Mouse (Mus musculus): ENCODE data around the gene Tspan7.

Gene Tspan7

DNA sequence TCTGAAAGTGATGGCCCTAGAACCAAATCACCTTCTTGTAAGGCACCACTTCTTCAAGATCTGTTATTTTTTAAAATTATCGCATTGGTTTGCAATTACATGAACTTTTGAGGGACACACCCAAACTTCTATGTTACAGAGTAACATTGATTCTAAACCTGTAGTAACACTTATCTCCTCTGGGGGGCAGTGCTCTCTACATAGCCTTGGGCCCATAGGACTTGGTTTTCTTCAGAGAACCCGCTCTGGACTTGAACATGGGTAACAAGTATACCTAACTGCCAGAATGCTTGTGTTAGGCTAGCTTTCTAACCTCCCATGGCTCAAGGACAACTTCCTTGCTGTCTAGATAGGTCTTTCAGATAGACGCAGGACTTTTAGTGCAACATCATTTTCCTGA is 64.8 kb downstream of the Tspan7 start:
- no peak for DNase-seq (ENCODE audit: low read depth)

DNA sequence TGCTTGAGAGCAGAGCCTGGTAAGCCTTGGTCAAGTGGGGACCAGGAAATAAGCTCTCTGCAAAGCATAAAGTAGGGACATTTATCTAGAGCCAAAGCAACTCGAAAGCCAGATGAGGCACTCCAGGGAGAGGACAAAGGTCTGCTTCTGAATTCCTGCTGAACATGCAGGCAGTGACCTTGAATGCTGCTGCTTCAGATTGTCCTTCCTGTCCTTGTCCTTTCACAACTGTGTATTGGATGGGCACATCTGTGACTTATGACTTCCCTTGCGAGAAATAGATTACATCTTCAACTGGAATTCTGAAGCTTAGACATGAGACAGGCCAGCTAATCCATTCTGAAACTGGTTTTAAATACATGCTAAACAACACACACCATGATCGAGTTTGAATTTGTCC is 71.9 kb downstream of the Tspan7 start:
- no peak for DNase-seq (ENCODE audit: low read depth)

DNA sequence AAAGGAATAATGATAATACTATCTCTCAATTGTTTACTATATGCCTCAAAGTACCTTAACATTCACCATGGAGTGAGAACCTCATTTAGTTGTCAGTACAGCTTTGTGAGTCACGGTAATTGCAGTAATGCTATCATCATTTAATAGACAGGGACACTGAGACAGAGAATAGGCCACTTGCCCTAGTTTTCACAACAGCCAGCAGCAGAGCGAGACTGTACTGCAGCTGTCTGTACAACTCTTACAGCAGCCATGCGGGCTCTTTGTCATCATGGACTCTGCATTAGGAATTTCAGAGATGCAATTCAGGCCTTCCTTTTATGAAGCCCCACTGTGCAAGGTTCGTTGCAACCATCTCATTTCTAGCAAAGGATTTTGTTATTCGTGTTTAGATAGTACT is 72.6 kb downstream of the Tspan7 start:
- DNase-seq (ENCODE audit: low read depth), result no peak

DNA sequence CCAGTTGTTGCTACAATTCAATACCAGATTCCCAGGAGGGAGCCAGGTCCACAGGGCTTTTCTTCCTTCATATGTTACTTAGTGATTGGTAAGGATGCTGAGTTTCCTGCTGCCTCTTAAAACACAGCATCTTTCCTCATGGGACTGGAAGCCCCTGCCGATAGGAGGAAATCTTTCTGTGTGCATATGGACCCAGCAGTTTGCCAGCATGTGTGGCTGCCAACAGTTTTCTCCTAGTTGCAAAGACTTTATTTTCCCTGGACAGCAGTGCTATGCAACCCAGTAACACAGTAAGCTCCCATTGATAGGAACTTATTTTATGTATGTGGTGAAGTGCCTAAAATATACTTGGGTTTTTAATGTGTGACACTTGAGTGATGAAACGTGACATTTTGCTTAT is 73.7 kb downstream of the Tspan7 start:
- no peak for DNase-seq (ENCODE audit: low read depth)

DNA sequence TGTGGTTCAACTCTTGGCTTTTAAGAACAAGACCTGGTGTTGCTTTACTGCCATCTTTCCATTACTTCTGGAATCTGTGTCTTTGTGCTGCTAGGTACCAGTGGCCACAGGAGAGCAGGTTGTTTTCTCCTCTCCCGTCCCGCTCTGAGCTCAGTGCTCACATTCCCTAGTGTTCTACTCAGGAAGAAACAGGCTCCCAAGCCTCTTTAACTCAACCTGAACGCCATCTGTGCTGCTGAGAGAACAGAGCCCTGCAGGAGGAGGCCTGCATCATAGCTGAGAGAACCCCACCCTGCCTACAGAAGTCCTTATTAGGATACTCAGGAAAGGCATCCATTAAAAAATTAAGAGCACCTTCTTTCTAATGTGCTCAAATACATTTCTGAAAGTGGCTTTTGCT is 80.9 kb downstream of the Tspan7 start:
- no peak for DNase-seq (ENCODE audit: low read depth)

DNA sequence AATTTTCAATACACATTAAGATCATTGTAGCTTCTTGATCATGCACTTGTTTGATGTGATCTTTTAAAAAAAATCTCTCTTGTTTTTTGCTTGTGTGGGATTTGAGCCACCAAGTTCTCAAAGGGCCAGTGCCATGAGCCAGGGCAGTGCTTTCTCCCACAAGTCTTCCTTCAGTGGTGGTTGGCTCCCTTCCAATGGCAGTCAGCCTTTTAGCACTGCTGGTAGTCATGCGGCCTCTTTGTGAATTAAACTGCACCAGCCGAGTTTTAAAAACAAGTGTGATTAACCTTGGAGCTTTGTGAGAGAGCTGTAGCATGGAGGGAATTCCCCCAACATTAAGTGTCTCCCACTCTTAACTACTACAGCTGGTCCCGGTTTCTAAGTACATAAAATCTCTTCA is 89.6 kb downstream of the Tspan7 start:
- no peak for DNase-seq (ENCODE audit: low read depth)

DNA sequence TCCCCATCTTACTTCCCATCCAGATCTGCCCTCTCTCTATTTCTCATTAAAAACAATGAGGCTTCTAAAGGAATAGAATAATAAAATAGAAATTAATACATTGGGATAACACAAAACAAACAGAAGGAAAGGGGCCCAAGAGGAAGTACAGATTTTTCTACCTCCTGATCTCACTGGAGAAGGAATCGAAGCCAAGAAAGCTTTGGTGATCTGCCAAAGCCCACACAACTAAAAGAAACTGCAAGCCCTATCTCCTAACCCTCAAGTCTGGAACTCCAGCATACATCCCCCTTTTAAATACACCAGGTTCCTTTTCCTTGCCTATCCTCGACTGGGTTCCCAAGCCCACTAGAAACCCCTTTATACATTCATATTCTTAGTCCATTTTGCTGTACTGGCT is 90.4 kb downstream of the Tspan7 start:
- no peak for DNase-seq (ENCODE audit: low read depth)

DNA sequence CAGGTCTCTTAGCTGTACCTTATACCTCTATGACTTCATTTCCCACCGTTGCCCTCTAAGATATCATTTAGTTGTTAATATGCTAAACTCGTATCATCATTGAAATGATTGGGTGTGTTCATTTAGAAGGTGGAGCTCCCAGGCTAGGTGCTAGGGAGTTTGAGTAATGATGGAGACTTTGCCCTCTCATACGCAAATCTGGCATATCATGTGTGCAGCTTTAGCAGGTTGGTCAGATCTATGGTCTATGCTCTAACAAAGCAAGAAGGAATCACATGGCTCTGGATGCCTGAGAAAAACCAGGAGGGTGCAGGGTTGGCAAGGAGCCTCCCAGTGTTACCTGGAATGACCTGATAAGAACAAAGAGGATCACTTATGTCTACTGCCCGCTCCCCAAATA is 91.4 kb downstream of the Tspan7 start:
- no peak for DNase-seq (ENCODE audit: low read depth)

DNA sequence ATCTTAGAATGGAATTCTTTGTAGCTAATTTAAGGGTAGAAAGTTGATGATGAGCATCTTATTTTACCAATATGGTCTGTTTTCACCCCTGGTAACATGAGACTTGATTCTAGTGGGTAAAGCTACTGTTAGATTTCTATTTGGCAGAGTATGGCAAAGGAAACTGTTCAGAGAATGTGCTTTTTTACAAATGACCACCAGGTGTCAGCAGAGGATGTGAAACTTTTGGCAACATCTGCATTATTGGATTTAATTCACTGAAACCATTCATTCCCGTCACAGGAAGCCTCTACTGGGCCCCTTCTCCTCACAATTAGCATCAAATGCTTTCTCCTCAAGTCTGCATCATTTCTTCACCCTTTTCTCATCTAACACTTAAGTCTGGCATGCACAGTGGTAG is 92.4 kb downstream of the Tspan7 start:
- peak; percentile 4 for DNase-seq (ENCODE audit: low read depth)

DNA sequence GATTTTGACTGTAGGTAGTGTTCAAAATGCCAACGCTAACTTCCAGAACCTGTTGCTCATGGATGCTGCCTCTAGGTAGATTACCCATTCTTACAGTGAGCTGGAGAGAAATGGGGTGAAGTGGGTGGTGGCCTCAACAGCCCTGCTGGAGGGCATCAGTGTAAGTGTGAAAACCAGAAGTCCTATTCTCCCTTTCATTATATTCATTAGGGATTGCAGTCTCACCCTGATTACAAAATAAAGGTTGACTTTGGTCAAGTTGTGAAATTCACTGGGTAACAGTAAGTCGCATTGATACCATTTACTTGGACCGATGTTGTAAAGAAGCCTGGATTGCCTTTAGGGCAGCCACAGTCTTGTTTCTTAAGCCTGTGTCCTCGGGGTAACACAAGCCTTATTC is 97.8 kb downstream of the Tspan7 start:
- DNase-seq (ENCODE audit: low read depth), result no peak

DNA sequence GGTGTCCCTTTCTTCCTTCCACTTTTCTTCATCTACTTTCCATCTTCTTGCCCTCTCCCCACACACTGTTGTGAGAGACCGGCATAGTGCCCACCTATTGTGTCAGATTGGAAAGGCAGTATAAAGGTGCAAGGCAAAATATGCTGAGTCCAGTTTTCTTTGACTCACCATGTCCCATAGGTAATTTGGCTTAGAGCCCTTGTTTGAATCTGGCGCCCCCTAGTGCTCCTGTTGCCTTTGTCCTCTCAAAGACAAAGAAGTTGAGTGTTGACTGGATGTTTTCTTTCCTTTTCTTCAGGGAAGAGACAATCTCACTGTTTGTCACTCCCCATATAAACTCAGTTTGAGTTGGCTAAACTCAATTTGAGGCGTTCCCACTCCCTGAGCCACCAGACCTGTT is 107.3 kb downstream of the Tspan7 start:
- DNase-seq (ENCODE audit: low read depth), result no peak

DNA sequence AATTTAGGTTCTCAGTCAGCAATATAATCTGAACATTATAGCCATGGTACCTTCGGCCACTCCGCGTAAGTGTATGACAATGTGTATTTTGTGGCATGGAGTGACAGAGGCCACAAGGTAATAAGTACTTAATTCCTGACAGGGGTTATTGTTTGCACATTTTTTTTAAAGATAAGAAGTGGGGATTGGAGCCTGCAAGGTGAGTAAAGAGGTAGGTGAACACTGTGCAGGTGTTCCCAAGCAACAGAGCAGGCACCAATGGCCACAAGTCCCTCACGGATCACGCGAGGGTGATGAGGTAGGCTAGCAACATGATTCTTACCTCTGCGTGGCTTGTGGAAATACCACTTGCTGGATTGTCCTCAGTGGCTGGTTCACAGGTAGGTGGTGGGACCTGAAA is 108.6 kb downstream of the Tspan7 start:
- DNase-seq (ENCODE audit: low read depth), result no peak

DNA sequence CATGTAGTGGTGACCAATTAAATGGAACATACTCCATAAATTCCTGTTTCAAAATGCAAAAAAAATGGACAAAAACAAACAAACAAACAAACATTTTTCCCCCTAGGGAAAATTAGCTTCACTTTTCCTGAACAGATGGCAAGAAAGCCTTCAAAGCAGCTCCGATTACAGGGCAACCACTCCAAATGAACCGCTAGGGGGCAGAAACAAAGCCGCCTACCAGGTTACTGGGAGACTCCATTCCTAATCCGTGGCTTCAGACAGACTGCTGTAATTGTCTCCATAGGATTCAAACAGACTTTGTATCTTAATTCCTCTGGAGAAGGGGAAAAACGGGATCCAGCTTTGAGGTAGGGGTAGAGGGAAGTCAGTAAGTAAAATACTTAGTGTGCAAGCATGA is 132.2 kb downstream of the Tspan7 start:
- DNase-seq (ENCODE audit: low read depth), result no peak

DNA sequence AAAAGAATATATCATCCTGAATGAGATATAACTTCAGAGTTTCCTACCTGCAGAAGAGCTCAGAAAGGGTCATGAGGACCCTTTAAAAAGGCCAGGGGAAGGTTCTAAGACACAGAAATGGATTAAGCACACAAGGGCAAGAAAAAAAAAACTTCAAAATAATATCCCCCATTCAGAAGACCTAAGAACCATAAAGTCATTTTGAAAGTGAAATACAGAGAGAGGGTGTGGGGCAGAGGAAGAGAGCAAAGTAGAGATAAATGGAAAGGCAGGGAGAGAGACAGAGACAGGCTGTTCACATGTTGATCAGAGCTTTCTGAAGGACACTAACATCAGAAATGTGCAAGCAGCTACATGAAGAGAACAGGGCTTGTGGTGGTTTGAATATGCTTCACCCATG is 156.1 kb downstream of the Tspan7 start:
- no peak for DNase-seq (ENCODE audit: low read depth)

All from c-Kit-positive CD71-positive TER-119-negative erythroid progenitor cells, embryonic 14.5 days (primary cell).